In the genomic region with DNA sequence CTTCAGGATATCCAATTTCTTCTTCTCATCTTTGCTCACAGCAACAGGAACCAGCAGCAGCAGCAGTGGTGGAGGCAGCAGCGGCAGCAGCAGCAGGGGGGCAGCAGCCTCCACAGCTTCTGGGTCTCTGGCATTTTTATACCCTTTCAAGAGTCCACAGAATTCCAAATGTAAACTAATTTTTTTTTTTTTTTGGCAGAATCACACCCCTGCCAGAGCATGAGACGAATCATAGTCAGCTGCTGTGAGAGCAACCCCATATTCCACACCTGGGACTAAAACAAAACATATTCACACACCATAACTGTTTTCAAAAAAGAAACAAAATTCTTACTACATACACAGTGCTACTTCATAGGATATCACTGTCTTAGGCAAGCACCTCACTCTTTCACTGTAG, we compare ENCODE assay signal across 17 mouse cellular contexts.
"Had no signal": no experiment of that assay in that cellular context is flagged by ENCODE, and none has a peak within 500 bp of the region (broad histone marks: within the 10 kb centered on the region; RNA-seq: fewer than 3 reads in every experiment).

No protein-coding gene starts in this region.

- H3K9me3 ChIP-seq: midbrain, embryonic 10.5 days; midbrain, embryonic 12.5 days; neural tube, embryonic 13.5 days; neural tube, embryonic 15.5 days; stomach, embryonic 15.5 days had no signal

- H3K27me3 ChIP-seq: neural tube, embryonic 13.5 days; neural tube, embryonic 15.5 days; stomach, embryonic 15.5 days had no signal

- H3K4me2 ChIP-seq: lung, embryonic 14.5 days; midbrain, embryonic 12.5 days; neural tube, embryonic 13.5 days; neural tube, embryonic 15.5 days; stomach, embryonic 15.5 days had no signal

- H3K36me3 ChIP-seq: midbrain, embryonic 10.5 days; midbrain, embryonic 12.5 days; neural tube, embryonic 13.5 days; neural tube, embryonic 15.5 days; stomach, embryonic 15.5 days had no signal

- H3K27ac ChIP-seq: liver, embryonic 14.5 days; midbrain, embryonic 10.5 days; midbrain, embryonic 12.5 days; neural tube, embryonic 13.5 days; neural tube, embryonic 15.5 days; stomach, embryonic 15.5 days; stomach, postnatal 0 days had no signal

- DNase-seq: lung, adult 18-20 months; lung, embryonic 14.5 days; lung, postnatal 10 days; lung, postnatal 4 days; right cerebral cortex, adult 18-20 months; right cerebral cortex, postnatal 14 days; right cerebral cortex, postnatal 4 days; thymus, adult 2 months; thymus, postnatal 36 days had no signal

- H3K9ac ChIP-seq: liver, embryonic 14.5 days; lung, embryonic 14.5 days; midbrain, embryonic 12.5 days; neural tube, embryonic 13.5 days; neural tube, embryonic 15.5 days; stomach, embryonic 15.5 days had no signal

- H3K4me3 ChIP-seq: midbrain, embryonic 10.5 days; midbrain, embryonic 12.5 days; myocyte; neural tube, embryonic 13.5 days; neural tube, embryonic 15.5 days; stomach, embryonic 15.5 days had no signal
